Mouse (Mus musculus) retina, embryonic 14.5 days (tissue): ENCODE data around the gene Batf.
"Not testable (repeated sequence)": the region's sequence is repeated elsewhere in the genome, so short reads cannot be mapped to it uniquely, and the experiment has no call there.

Experiments
- DNase-seq: peaks from one replicate; pipeline ENCODE4 v3.0.0-alpha.2; 2015; ENCODE audit warnings: low spot score

Gene Batf

GRCm38 (mm10) chr12:85684411-85685275 is 1.8 kb upstream of the Batf start:
- DNase-seq: no peak

- DNase-seq: no peak
Measured at GRCm38 (mm10) chr12:85687217-85687533, 706 bp downstream of the Batf start.

GRCm38 (mm10) chr12:85687846-85688245 is 1.4 kb downstream of the Batf start:
- no peak for DNase-seq

- DNase-seq: no peak
Measured at GRCm38 (mm10) chr12:85695787-85696186, 9.3 kb downstream of the Batf start.

- no peak for DNase-seq
Measured at GRCm38 (mm10) chr12:85696436-85696835, 10.0 kb downstream of the Batf start.

GRCm38 (mm10) chr12:85698179-85698578 is 11.7 kb downstream of the Batf start:
- not testable (repeated sequence) for DNase-seq

GRCm38 (mm10) chr12:85700191-85700841 is 13.8 kb downstream of the Batf start:
- no peak for DNase-seq

- no peak for DNase-seq
Measured at GRCm38 (mm10) chr12:85700842-85701223, 14.4 kb downstream of the Batf start.

GRCm38 (mm10) chr12:85702166-85703055 is 15.9 kb downstream of the Batf start:
- DNase-seq: no peak

GRCm38 (mm10) chr12:85703507-85703906 is 17.0 kb downstream of the Batf start:
- DNase-seq: no peak

GRCm38 (mm10) chr12:85704566-85704965 is 18.1 kb downstream of the Batf start:
- peak; percentile 20 for DNase-seq

- peak; percentile 70 for DNase-seq
Measured at GRCm38 (mm10) chr12:85705002-85705830, 18.7 kb downstream of the Batf start.

- no peak for DNase-seq
Measured at GRCm38 (mm10) chr12:85705831-85706530, 19.5 kb downstream of the Batf start.

GRCm38 (mm10) chr12:85706906-85707305 is 20.4 kb downstream of the Batf start:
- no peak for DNase-seq

GRCm38 (mm10) chr12:85707391-85707790 is 20.9 kb downstream of the Batf start:
- no peak for DNase-seq

- DNase-seq: no peak
Measured at GRCm38 (mm10) chr12:85708556-85708955, 22.1 kb downstream of the Batf start.

GRCm38 (mm10) chr12:85710695-85711094 is 24.2 kb downstream of the Batf start:
- DNase-seq: no peak

- no peak for DNase-seq
Measured at GRCm38 (mm10) chr12:85712587-85712986, 26.1 kb downstream of the Batf start.

- DNase-seq: no peak
Measured at GRCm38 (mm10) chr12:85714126-85714525, 27.7 kb downstream of the Batf start.

GRCm38 (mm10) chr12:85725306-85725705 is 38.8 kb downstream of the Batf start:
- DNase-seq: no peak
